Mouse (Mus musculus) CH12.LX (cell line): ENCODE results near the gene Cdk13. TPM values are rescaled to one million over a fixed set of nuclear protein-coding genes. Genes with fewer than 3 reads are reported as not detected.
A peak's percentile ranks its signal among the peaks of the same experiment; 100 is the strongest.

Experiments
- DNase-seq: peaks from one replicate; pipeline ENCODE4 v3.0.0-alpha.2; 2013; ENCODE audit errors: extremely low read depth
- H3K27ac ChIP-seq: 2 replicates; pipeline ENCODE4 v1.5.1; 2012; ENCODE audit warnings: low read depth, mild to moderate bottlenecking, control low read depth, moderate library complexity; ENCODE audit not compliant: insufficient read depth
- H3K27me3 ChIP-seq: replicated peaks from 2 replicates; pipeline ENCODE3; 2012; ENCODE audit warnings: inconsistent platforms
- H3K36me3 ChIP-seq, 2 experiments: replicated peaks in 1 of 2; 2 replicates each; pipeline versions ENCODE3 to v1.6.1; 2012; ENCODE audit warnings: inconsistent platforms in 1 of 2, low read length in 1 of 2, mild to moderate bottlenecking in 1 of 2, mixed read lengths in 1 of 2, moderate library complexity in 1 of 2; ENCODE audit not compliant: control insufficient read depth in 1 of 2, insufficient read depth in 1 of 2
- H3K4me1 ChIP-seq, 2 experiments: 2 replicates each; pipeline ENCODE4 v1.6.1; 2012; ENCODE audit warnings: inconsistent platforms in 1 of 2, moderate library complexity in 1 of 2; ENCODE audit not compliant: insufficient read depth in 2 of 2, control insufficient read depth in 1 of 2
- H3K4me2 ChIP-seq: 2 replicates; pipeline ENCODE4 v1.6.1; 2012; ENCODE audit warnings: low read depth, mild to moderate bottlenecking, control low read depth; ENCODE audit not compliant: poor library complexity, insufficient read depth, severe bottlenecking
- H3K4me3 ChIP-seq, 3 experiments: fragments of 150-350 bp in 1 of 3; sonication (generic) in 1 of 3; replicated peaks in 1 of 3; 2 replicates each; pipeline versions ENCODE3 to v1.5.1; 2011 to 2012; ENCODE audit warnings: low read depth in 2 of 3, low read length in 2 of 3, mild to moderate bottlenecking in 2 of 3, moderate library complexity in 2 of 3, control low read depth in 1 of 3, improper control_type of control experiment in 1 of 3, inconsistent platforms in 1 of 3, mixed read lengths in 1 of 3; ENCODE audit not compliant: poor library complexity in 1 of 3
- H3K79me2 ChIP-seq: replicated peaks from 2 replicates; pipeline ENCODE4 v1.6.1; 2012; ENCODE audit warnings: mild to moderate bottlenecking, moderate library complexity; ENCODE audit not compliant: control insufficient read depth, poor library complexity, insufficient read depth, severe bottlenecking; ENCODE audit errors: extremely low read depth
- H3K9ac ChIP-seq: 2 replicates; pipeline ENCODE4 v1.6.1; 2012; ENCODE audit warnings: low read depth, mild to moderate bottlenecking, control low read depth, moderate library complexity; ENCODE audit not compliant: insufficient read depth
- H3K9me3 ChIP-seq: replicated peaks from 2 replicates; pipeline ENCODE3; 2012; ENCODE audit warnings: low read length, inconsistent platforms, mixed read lengths
- CTCF ChIP-seq, 2 experiments: IDR thresholded peaks in 1 of 2; conservative IDR thresholded peaks in 1 of 2; 2 replicates each; pipeline ENCODE4 v1.5.1; 2011 to 2012; ENCODE audit warnings: low read depth in 2 of 2, low read length in 2 of 2, improper control_type of control experiment in 1 of 2, inconsistent platforms in 1 of 2, mild to moderate bottlenecking in 1 of 2, moderate library complexity in 1 of 2
- E2F4 ChIP-seq: IDR thresholded peaks from 2 replicates; pipeline ENCODE4 v1.6.1; 2011; ENCODE audit warnings: low read depth, low read length, improper control_type of control experiment; ENCODE audit not compliant: insufficient replicate concordance
- JUND ChIP-seq: conservative IDR thresholded peaks from 2 replicates; pipeline ENCODE4 v1.6.1; 2011; ENCODE audit warnings: low read depth, low read length, improper control_type of control experiment
- MAFK ChIP-seq: IDR thresholded peaks from 2 replicates; pipeline ENCODE4 v1.6.1; 2011; ENCODE audit warnings: low read length, improper control_type of control experiment; ENCODE audit not compliant: insufficient replicate concordance
- MAX ChIP-seq: IDR thresholded peaks from 2 replicates; pipeline ENCODE4 v1.6.1; 2011; ENCODE audit warnings: low read length, improper control_type of control experiment
- MAZ ChIP-seq: IDR thresholded peaks from 2 replicates; pipeline ENCODE4 v1.6.1; 2012; ENCODE audit warnings: low read depth, mild to moderate bottlenecking, inconsistent platforms, low read length, improper control_type of control experiment, moderate library complexity
- MYC ChIP-seq: IDR thresholded peaks from 2 replicates; pipeline ENCODE4 v1.6.1; 2011; ENCODE audit warnings: low read depth, mild to moderate bottlenecking, improper control_type of control experiment, low read length
- NELFE ChIP-seq: IDR thresholded peaks from 2 replicates; pipeline ENCODE4 v1.6.1; 2011; ENCODE audit warnings: low read depth, low read length, improper control_type of control experiment
- PAX5 ChIP-seq: IDR thresholded peaks from 2 replicates; pipeline ENCODE4 v1.6.1; 2012; ENCODE audit warnings: low read length, inconsistent platforms, mixed read lengths
- POLR2A ChIP-seq: IDR thresholded peaks from 2 replicates; pipeline ENCODE4 v1.6.1; 2011; ENCODE audit warnings: low read depth, mild to moderate bottlenecking, improper control_type of control experiment, low read length
- RAD21 ChIP-seq: IDR thresholded peaks from 2 replicates; pipeline ENCODE4 v1.6.1; 2011; ENCODE audit warnings: low read depth, mild to moderate bottlenecking, low read length, improper control_type of control experiment, moderate library complexity
- SMC3 ChIP-seq: IDR thresholded peaks from 2 replicates; pipeline ENCODE4 v1.6.1; 2011; ENCODE audit warnings: low read depth, low read length, improper control_type of control experiment
- UBTF ChIP-seq: IDR thresholded peaks from 2 replicates; pipeline ENCODE4 v1.6.1; 2012; ENCODE audit warnings: low read depth, mild to moderate bottlenecking, inconsistent platforms, low read length, improper control_type of control experiment, moderate library complexity
- USF1 ChIP-seq: IDR thresholded peaks from 2 replicates; pipeline ENCODE4 v1.6.1; 2014; ENCODE audit warnings: low read depth, mild to moderate bottlenecking, inconsistent platforms, low read length, improper control_type of control experiment
- ZNF384 ChIP-seq: IDR thresholded peaks from 2 replicates; pipeline ENCODE4 v1.6.1; 2012; ENCODE audit warnings: low read depth, low read length, improper control_type of control experiment, inconsistent platforms
- dilution Hi-C: fragments of 300-500 bp; cut with MboI; formaldehyde crosslinking; loops from 2 replicates; pipeline ENCODE4 v1.14.3; 2020; ENCODE audit warnings: low sequenced_read_pairs; ENCODE audit not compliant: extremely low pct_unique_long_range_greater_than_20kb, extremely low pct_ligation_motif_present
- in situ Hi-C: fragments of 300-500 bp; cut with MboI; formaldehyde crosslinking; loops from 3 replicates; pipeline ENCODE4 v1.14.3; 2019; ENCODE audit warnings: low sequenced_read_pairs, low pct_ligation_motif_present, low pct_unique_long_range_greater_than_20kb, mixed read lengths
- polyA plus RNA-seq: library from polyadenylated mRNA; unstranded; fragments of >175 nt; gene quantifications from 2 replicates; pipeline ENCODE4 v1.2.1, GENCODE M21; 2012; ENCODE audit warnings: low read depth; ENCODE audit not compliant: insufficient read length
- total RNA-seq, 2 experiments: library from RNA; depleted of rRNA; stranded (reverse); fragments of 300-350 nt in 1 of 2; fragments of >200 nt in 1 of 2; gene quantifications; 2 replicates each; pipeline ENCODE4 v1.2.3; 2012 to 2014

Cdk13 gene
- total and polyA plus RNA-seq, 3 experiments, result 19.8 to 27.3 (median 20.1) TPM

- TF ChIP-seq JUND (0 out of 2 replicates have a peak, but pooled peaks have one; percentile 39), UBTF (no peak), USF1 (no peak), MAZ (no peak), SMC3 (peak; percentile 71), MAX (no peak), MYC (no peak), PAX5 (no peak), CTCF (conservative IDR thresholded peaks at IDR 0.05 in 1 of 2, IDR thresholded peaks at IDR 0.05 in 1 of 2; ENCODE audit: low read depth in 2 of 2, low read length in 2 of 2) (peak; percentile 38 to 89; a peak in 3 of 4 replicates), RAD21 (peak; percentile 86), E2F4 (no peak), MAFK (no peak)
- H3K36me3 ChIP-seq, result no peaks in the 10 kb centered on the region
- H3K9ac ChIP-seq, result no peak overlapping the region
- H3K79me2 ChIP-seq, result no peaks in the 10 kb centered on the region
- no peak overlapping the region for H3K27ac ChIP-seq
- no peaks in the 10 kb centered on the region for H3K9me3 ChIP-seq
- no peak overlapping the region for H3K4me2 ChIP-seq
- H3K27me3 ChIP-seq, result no peaks in the 10 kb centered on the region
- H3K4me1 ChIP-seq, result peaks cover 0 to 13% of the 10 kb centered on the region in 2 experiments; a peak in 1 of 4 replicates
- DNase-seq, result peak; percentile 74
- H3K4me3 ChIP-seq, result no peak overlapping the region
- dilution Hi-C loops, result no loop called here
- in situ Hi-C loops, result loop anchor here (10.0 kb wide), 2 partner anchors 94 to 136 kb away; no protein-coding TSS in a partner anchor
Measured at GRCm38 (mm10) chr13:17838484-17838851, 33.6 kb upstream of the Cdk13 start.

GRCm38 (mm10) chr13:17837610-17838483 lies 33.0 kb upstream of the Cdk13 start:
- dilution Hi-C loops (no loop called here), in situ Hi-C loops (loop anchor here (10.0 kb wide), 2 partner anchors 93 to 137 kb away; no protein-coding TSS in a partner anchor)
- Histone ChIP-seq H3K9ac (no peak overlapping the region), H3K4me3 (no peak overlapping the region), H3K36me3 (no peaks in the 10 kb centered on the region), H3K79me2 (no peaks in the 10 kb centered on the region), H3K27me3 (no peaks in the 10 kb centered on the region), H3K27ac (no peak overlapping the region), H3K4me1 (peaks cover 0 to 19% of the 10 kb centered on the region in 2 experiments; a peak in 2 of 4 replicates), H3K4me2 (no peak overlapping the region), H3K9me3 (no peaks in the 10 kb centered on the region)
- peak; percentile 24 for DNase-seq
- TF ChIP-seq RAD21, result peak; percentile 68
- no peak for TF ChIP-seq NELFE
- TF ChIP-seq CTCF (conservative IDR thresholded peaks at IDR 0.05 in 1 of 2, IDR thresholded peaks at IDR 0.05 in 1 of 2; ENCODE audit: low read depth in 2 of 2, low read length in 2 of 2), result peak; percentile 70 to 76; a peak in 3 of 4 replicates
- TF ChIP-seq JUND, result peak; percentile 48; the same call in 1 of the 2 replicates
- TF ChIP-seq POLR2A, result no peak
- TF ChIP-seq ZNF384, result no peak
- TF ChIP-seq SMC3, result peak; percentile 64
